Mouse (Mus musculus) embryo, embryonic 11.5 days (tissue): ENCODE measurements around the gene Gm45062.

Experiments used
- DNase-seq: peaks from one replicate; pipeline ENCODE4 v3.0.0-alpha.2; 2012; ENCODE audit warnings: low read depth, low spot score

The Gm45062 gene

GRCm38 (mm10) chr6:8474316-8474715 lies 215.1 kb downstream of the Gm45062 start:
- DNase-seq = no peak

- DNase-seq = no peak
These were observed 215.6 kb downstream of the Gm45062 start for GRCm38 (mm10) chr6:8474820-8475219.

GRCm38 (mm10) chr6:8479176-8479575 lies 219.9 kb downstream of the Gm45062 start:
- no peak for DNase-seq

GRCm38 (mm10) chr6:8484437-8485275 lies 225.4 kb downstream of the Gm45062 start:
- DNase-seq = no peak

- DNase-seq = no peak
These were observed 226.3 kb downstream of the Gm45062 start for GRCm38 (mm10) chr6:8485414-8486175.

- DNase-seq = no peak
These were observed 227.3 kb downstream of the Gm45062 start for GRCm38 (mm10) chr6:8486391-8487043.

- DNase-seq = no peak
These were observed 228.0 kb downstream of the Gm45062 start for GRCm38 (mm10) chr6:8487044-8487853.

GRCm38 (mm10) chr6:8488249-8488648 lies 229.0 kb downstream of the Gm45062 start:
- DNase-seq = no peak

- no peak for DNase-seq
These were observed 230.0 kb downstream of the Gm45062 start for GRCm38 (mm10) chr6:8489266-8489665.

- DNase-seq = no peak
These were observed 230.8 kb downstream of the Gm45062 start for GRCm38 (mm10) chr6:8489938-8490585.

GRCm38 (mm10) chr6:8492248-8492647 lies 233.0 kb downstream of the Gm45062 start:
- no peak for DNase-seq

- no peak for DNase-seq
These were observed 236.0 kb downstream of the Gm45062 start for GRCm38 (mm10) chr6:8495109-8495826.

GRCm38 (mm10) chr6:8495827-8496222 lies 236.6 kb downstream of the Gm45062 start:
- DNase-seq = no peak

GRCm38 (mm10) chr6:8497234-8497867 lies 238.1 kb downstream of the Gm45062 start:
- no peak for DNase-seq

- DNase-seq = no peak
These were observed 238.6 kb downstream of the Gm45062 start for GRCm38 (mm10) chr6:8497868-8498257.

- DNase-seq = no peak
These were observed 239.7 kb downstream of the Gm45062 start for GRCm38 (mm10) chr6:8498961-8499360.

- no peak for DNase-seq
These were observed 244.7 kb downstream of the Gm45062 start for GRCm38 (mm10) chr6:8503953-8504352.

GRCm38 (mm10) chr6:8504521-8505228 lies 245.4 kb downstream of the Gm45062 start:
- no peak for DNase-seq

GRCm38 (mm10) chr6:8506631-8507030 lies 247.4 kb downstream of the Gm45062 start:
- DNase-seq = no peak
